Mouse (Mus musculus): Measurements from ENCODE around the gene Dtx1. TPM values are rescaled to one million over a fixed set of nuclear protein-coding genes. Genes with fewer than 3 reads are reported as not detected.

The Dtx1 gene
- 240 TPM for polyA plus RNA-seq (2017; shearing (Covaris generic))

GRCm38 (mm10) chr5:120711827-120712226, at the start of gene Dtx1:
Gene Dtx1 (minus strand): TSS chr5:120711927.

DNA sequence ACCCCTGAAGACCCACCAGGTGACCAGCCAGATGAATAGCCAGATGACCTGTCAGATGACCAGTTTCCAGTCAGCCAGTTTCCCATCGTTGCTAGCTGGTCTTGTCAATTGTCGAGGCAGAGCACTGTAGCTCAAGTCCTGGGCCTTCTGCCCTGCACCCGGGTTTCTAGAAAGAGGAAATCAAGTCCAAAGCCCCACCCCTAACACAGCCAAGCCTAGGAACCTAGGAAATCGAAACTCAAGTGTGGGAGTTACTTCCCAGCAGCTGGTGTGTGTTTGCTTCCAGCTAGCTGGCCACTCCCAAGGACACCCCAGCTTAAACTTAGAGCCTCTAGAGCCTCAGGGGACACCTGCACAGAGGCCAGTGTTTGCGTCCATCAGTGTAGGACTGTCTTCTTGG, 38.0 kb upstream of the Dtx1 start, which contains the start of gene Oas2:
Gene Oas2 (minus strand): TSS at position 166 of the 400 bp plus-strand sequence.

GRCm38 (mm10) chr5:120648569-120649373, 63.0 kb downstream of the Dtx1 start, which contains the start of gene Rasal1:
Gene Rasal1 (plus strand): TSS chr5:120648812.

DNA sequence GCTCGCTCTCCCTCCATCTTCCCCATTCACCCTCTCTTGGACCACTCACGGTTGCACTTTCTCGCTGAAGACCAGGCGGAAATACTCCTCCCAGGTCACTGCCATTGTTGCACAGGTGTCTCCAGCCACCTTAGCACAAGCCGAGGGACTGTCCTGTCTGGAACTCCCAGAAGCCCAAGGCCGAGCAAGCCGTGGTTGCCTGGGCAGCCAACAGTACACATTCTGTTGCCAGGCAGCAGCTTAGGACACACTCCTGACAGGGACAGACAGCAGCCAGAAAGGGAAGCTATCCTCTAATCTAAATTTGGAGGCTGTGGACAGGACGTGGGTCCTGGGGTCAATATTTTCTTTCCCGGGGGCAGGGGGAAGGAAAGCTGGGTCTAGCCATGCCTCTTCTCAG, 77.6 kb downstream of the Dtx1 start, which contains the start of gene Cfap73:
Gene Cfap73 (minus strand): TSS at position 105 of the 400 bp plus-strand sequence.

Other genes starting within 250 kb of the Dtx1 start
- not detected for gene Sdsl, start 239.1 kb downstream of the Dtx1 start, polyA plus RNA-seq (2017; shearing (Covaris generic))
- 0.24 TPM for gene Sds, start 235.4 kb downstream of the Dtx1 start, polyA plus RNA-seq (2017; shearing (Covaris generic))
- gene Plbd2, start 208.3 kb downstream of the Dtx1 start, polyA plus RNA-seq (2017; shearing (Covaris generic)) = 29.4 TPM
- 10.3 TPM for gene Slc8b1, start 200.8 kb downstream of the Dtx1 start, polyA plus RNA-seq (2017; shearing (Covaris generic))
- gene Tpcn1, start 123.3 kb downstream of the Dtx1 start, polyA plus RNA-seq (2017; shearing (Covaris generic)) = 25.3 TPM
- gene Iqcd, start 122.9 kb downstream of the Dtx1 start, polyA plus RNA-seq (2017; shearing (Covaris generic)) = 1.6 TPM
- 5.1 TPM for gene Rita1, start 99.3 kb downstream of the Dtx1 start, polyA plus RNA-seq (2017; shearing (Covaris generic))
- 76.0 TPM for gene Ddx54, start 99.2 kb downstream of the Dtx1 start, polyA plus RNA-seq (2017; shearing (Covaris generic))
- gene Cfap73, start 77.7 kb downstream of the Dtx1 start, polyA plus RNA-seq (2017; shearing (Covaris generic)) = not detected
- gene Rasal1, start 63.1 kb downstream of the Dtx1 start, polyA plus RNA-seq (2017; shearing (Covaris generic)) = 19.2 TPM
- gene Oas2, start 37.9 kb upstream of the Dtx1 start, polyA plus RNA-seq (2017; shearing (Covaris generic)) = 3.6 TPM
- 12.6 TPM for gene Oas3, start 65.7 kb upstream of the Dtx1 start, polyA plus RNA-seq (2017; shearing (Covaris generic))
- gene Oas1e, start 83.6 kb upstream of the Dtx1 start, polyA plus RNA-seq (2017; shearing (Covaris generic)) = not detected
- gene Oas1c, start 100.6 kb upstream of the Dtx1 start, polyA plus RNA-seq (2017; shearing (Covaris generic)) = 16.6 TPM
- not detected for gene Oas1f, start 135.4 kb upstream of the Dtx1 start, polyA plus RNA-seq (2017; shearing (Covaris generic))
- not detected for gene Oas1h, start 149.5 kb upstream of the Dtx1 start, polyA plus RNA-seq (2017; shearing (Covaris generic))
- 0.39 TPM for gene Oas1g, start 175.7 kb upstream of the Dtx1 start, polyA plus RNA-seq (2017; shearing (Covaris generic))
- 21.7 TPM for gene Oas1a, start 195.6 kb upstream of the Dtx1 start, polyA plus RNA-seq (2017; shearing (Covaris generic))
- not detected for gene Oas1d, start 202.6 kb upstream of the Dtx1 start, polyA plus RNA-seq (2017; shearing (Covaris generic))

Data from CD4-positive, CD25-positive, alpha-beta regulatory T cell (primary cell).